Mouse (Mus musculus) C2C12 (cell line): ENCODE results near the gene Cdc42se2. TPM values are rescaled to one million over a fixed set of nuclear protein-coding genes. Genes with fewer than 3 reads are reported as not detected.
A peak's percentile ranks its signal among the peaks of the same experiment; 100 is the strongest.

Experiments used
- H3K27me3 ChIP-seq: one replicate; pipeline ENCODE4 v1.6.1; 2011; ENCODE audit not compliant: control insufficient read depth, insufficient read depth, insufficient read length
- H3K36me3 ChIP-seq: one replicate; pipeline ENCODE4 v1.6.1; 2011; ENCODE audit not compliant: control insufficient read depth, insufficient read depth
- H3K4me3 ChIP-seq: one replicate; pipeline ENCODE4 v1.5.1; 2011; ENCODE audit warnings: mild to moderate bottlenecking, control low read depth; ENCODE audit not compliant: poor library complexity, insufficient read depth, severe bottlenecking
- H3K79me2 ChIP-seq: one replicate; pipeline ENCODE4 v1.6.1; 2011; ENCODE audit not compliant: control insufficient read depth, insufficient read depth
- H3K79me3 ChIP-seq: one replicate; pipeline ENCODE4 v1.6.1; 2011; ENCODE audit warnings: low read depth, control low read depth
- H3ac ChIP-seq: one replicate; pipeline ENCODE3; 2011; ENCODE audit warnings: low read depth; ENCODE audit not compliant: control insufficient read depth, insufficient read length
- CEBPB ChIP-seq: IDR thresholded peaks from one replicate; pipeline ENCODE4 v1.6.1; 2011; ENCODE audit warnings: low read depth, mild to moderate bottlenecking, control low read depth, moderate library complexity
- CTCF ChIP-seq: IDR thresholded peaks from one replicate; pipeline ENCODE4 v1.5.1; 2011; ENCODE audit not compliant: control insufficient read depth, insufficient read depth, insufficient read length
- FOSL1 ChIP-seq: IDR thresholded peaks from one replicate; pipeline ENCODE4 v1.8.0; 2011; ENCODE audit warnings: mild to moderate bottlenecking, low read length; ENCODE audit not compliant: poor library complexity, insufficient read depth, severe bottlenecking
- MAX ChIP-seq: IDR thresholded peaks from one replicate; pipeline ENCODE4 v1.6.1; 2011; ENCODE audit warnings: mild to moderate bottlenecking, control low read depth
- MYOD1 ChIP-seq: IDR thresholded peaks from one replicate; pipeline ENCODE4 v1.6.1; 2011; ENCODE audit warnings: low read depth; ENCODE audit not compliant: control insufficient read depth, insufficient read length
- MYOG ChIP-seq: IDR thresholded peaks from one replicate; pipeline ENCODE4 v1.6.1; 2011; ENCODE audit not compliant: control insufficient read depth, insufficient read length; ENCODE audit errors: extremely low read depth
- USF1 ChIP-seq: IDR thresholded peaks from one replicate; pipeline ENCODE4 v1.6.1; 2011; ENCODE audit warnings: low read depth, mild to moderate bottlenecking, control low read depth, moderate library complexity
- polyA plus RNA-seq: library from polyadenylated mRNA; unstranded; fragments of >200 nt; fragmentation: generic; extraction: Trizol; gene quantifications from one replicate; pipeline ENCODE4 v1.2.1, GENCODE M21; 2012; ENCODE audit warnings: missing spikeins

Gene Cdc42se2
- polyA plus RNA-seq, 1 experiment = 21.8 TPM

- H3K27me3 ChIP-seq = no peaks in the 10 kb centered on the region
- TF ChIP-seq FOSL1 = no peak
- no peak for TF ChIP-seq MAX
- TF ChIP-seq CTCF = no peak
- TF ChIP-seq USF1 = no peak
- TF ChIP-seq MYOD1 = no peak
- no peak for TF ChIP-seq MYOG
- no peak for TF ChIP-seq CEBPB
- H3ac ChIP-seq = no peak overlapping the region
- H3K79me2 ChIP-seq = no peaks in the 10 kb centered on the region
- H3K36me3 ChIP-seq = peaks cover 57% of the 10 kb centered on the region
- H3K79me3 ChIP-seq = no peaks in the 10 kb centered on the region
- no peak overlapping the region for H3K4me3 ChIP-seq
Observed at GRCm38 (mm10) chr11:54695951-54696350, 91.5 kb downstream of the Cdc42se2 start.

GRCm38 (mm10) chr11:54694291-54694690, 93.2 kb downstream of the Cdc42se2 start:
- TF ChIP-seq MYOG = no peak
- no peak for TF ChIP-seq CTCF
- no peak for TF ChIP-seq MYOD1
- TF ChIP-seq MAX = no peak
- no peak for TF ChIP-seq USF1
- no peaks in the 10 kb centered on the region for H3K27me3 ChIP-seq
- no peak overlapping the region for H3K4me3 ChIP-seq
- H3K79me2 ChIP-seq = no peaks in the 10 kb centered on the region
- H3ac ChIP-seq = no peak overlapping the region
- peaks cover 63% of the 10 kb centered on the region for H3K36me3 ChIP-seq
- H3K79me3 ChIP-seq = no peaks in the 10 kb centered on the region

GRCm38 (mm10) chr11:54693696-54694095, 93.8 kb downstream of the Cdc42se2 start:
- Histone ChIP-seq H3K27me3 (no peaks in the 10 kb centered on the region), H3K4me3 (no peak overlapping the region), H3ac (no peak overlapping the region), H3K79me2 (no peaks in the 10 kb centered on the region), H3K79me3 (no peaks in the 10 kb centered on the region), H3K36me3 (peaks cover 63% of the 10 kb centered on the region)
- TF ChIP-seq CEBPB = no peak
- TF ChIP-seq MAX = peak; percentile 78
- TF ChIP-seq MYOD1 = no peak
- no peak for TF ChIP-seq USF1
- TF ChIP-seq FOSL1 = no peak

- Histone ChIP-seq H3K4me3 (no peak overlapping the region), H3K36me3 (peaks cover 60% of the 10 kb centered on the region)
- TF ChIP-seq CEBPB = no peak
- TF ChIP-seq MAX = no peak
- TF ChIP-seq CTCF = no peak
- TF ChIP-seq USF1 = no peak
- no peak for TF ChIP-seq MYOD1
- TF ChIP-seq MYOG = no peak
- TF ChIP-seq FOSL1 = no peak
Observed at GRCm38 (mm10) chr11:54691179-54691578, 96.3 kb downstream of the Cdc42se2 start.

GRCm38 (mm10) chr11:54690171-54690570, 97.3 kb downstream of the Cdc42se2 start:
- Histone ChIP-seq H3K79me2 (no peaks in the 10 kb centered on the region), H3K4me3 (no peak overlapping the region), H3ac (no peak overlapping the region), H3K36me3 (peaks cover 60% of the 10 kb centered on the region), H3K79me3 (no peaks in the 10 kb centered on the region), H3K27me3 (no peaks in the 10 kb centered on the region)
- TF ChIP-seq CEBPB = no peak
- no peak for TF ChIP-seq CTCF
- no peak for TF ChIP-seq FOSL1
- TF ChIP-seq MAX = no peak
- TF ChIP-seq MYOD1 = no peak
- TF ChIP-seq MYOG = no peak
- no peak for TF ChIP-seq USF1

More at GRCm38 (mm10) chr11:54691179-54691578, 96.3 kb downstream of the Cdc42se2 start:
- no peaks in the 10 kb centered on the region for H3K79me3 ChIP-seq
- H3K27me3 ChIP-seq = no peaks in the 10 kb centered on the region
- no peak overlapping the region for H3ac ChIP-seq
- H3K79me2 ChIP-seq = no peaks in the 10 kb centered on the region

GRCm38 (mm10) chr11:54684831-54685230, 102.6 kb downstream of the Cdc42se2 start:
- Histone ChIP-seq H3K79me3 (no peaks in the 10 kb centered on the region), H3K27me3 (no peaks in the 10 kb centered on the region), H3K4me3 (no peak overlapping the region), H3K79me2 (no peaks in the 10 kb centered on the region), H3ac (no peak overlapping the region), H3K36me3 (peaks cover 50% of the 10 kb centered on the region)
- TF ChIP-seq MYOG (no peak), CTCF (no peak), CEBPB (no peak), MAX (no peak), MYOD1 (no peak), USF1 (no peak), FOSL1 (no peak)
